Mouse (Mus musculus): ENCODE measurements around the gene Castor2.

DNA sequence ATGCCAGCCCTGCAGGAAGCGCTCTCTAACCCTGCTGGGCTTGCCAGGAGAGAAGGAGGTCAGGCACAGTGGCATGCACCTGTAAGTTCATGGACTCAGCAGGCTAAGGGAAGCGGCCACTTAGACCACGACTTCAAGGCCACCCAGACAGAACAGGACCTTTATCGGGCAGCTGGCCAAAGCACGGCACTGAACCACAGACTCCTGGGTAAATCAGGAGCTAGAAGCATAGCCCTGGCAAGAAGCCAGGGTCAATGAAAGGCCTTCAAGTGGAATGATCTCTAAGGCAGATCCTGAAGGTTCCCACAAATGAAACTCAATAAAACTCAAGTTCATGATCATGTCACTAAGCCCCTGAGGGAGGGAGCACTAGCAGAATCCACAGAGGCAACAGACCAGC lies 65.2 kb downstream of the Castor2 start:
- TF ChIP-seq POLR2A (IDR thresholded peaks at IDR 0.05; ENCODE audit: low read depth, low read length): no peak
- no peak for TF ChIP-seq CTCF (conservative IDR thresholded peaks at IDR 0.05; ENCODE audit: insufficient read depth, insufficient read length, low read depth, low read length)
